Mouse (Mus musculus): Measurements from ENCODE around the gene Hivep2. TPM values are rescaled to one million over a fixed set of nuclear protein-coding genes. Genes with fewer than 3 reads are reported as not detected.

Gene Hivep2
- polyA plus RNA-seq, 1 experiment from 2014 or later: 7.3 TPM

- H3K27me3 ChIP-seq: no peaks in the 10 kb centered on the region
- no peak overlapping the region for H3K9ac ChIP-seq
- no peak overlapping the region for H3K4me3 ChIP-seq
- no peak overlapping the region for H3K27ac ChIP-seq
- ATAC-seq: no peak
- no peak overlapping the region for H3K4me2 ChIP-seq
- no peaks in the 10 kb centered on the region for H3K9me3 ChIP-seq (replicated peaks)
- H3K4me1 ChIP-seq: no peaks in the 10 kb centered on the region
- H3K36me3 ChIP-seq (ENCODE audit: poor library complexity, severe bottlenecking): peaks cover 16% of the 10 kb centered on the region
- WGBS: 92% methylated on average over 3 of the region's 3 CpGs
These were observed 172.8 kb downstream of the Hivep2 start for GRCm38 (mm10) chr10:14138663-14139062.

GRCm38 (mm10) chr10:14144840-14145239, 179.0 kb downstream of the Hivep2 start:
- Histone ChIP-seq H3K4me2 (no peak overlapping the region), H3K27me3 (no peaks in the 10 kb centered on the region), H3K4me1 (no peaks in the 10 kb centered on the region), H3K27ac (no peak overlapping the region), H3K4me3 (no peak overlapping the region), H3K36me3 (ENCODE audit: poor library complexity, severe bottlenecking) (peaks cover 35% of the 10 kb centered on the region), H3K9ac (no peak overlapping the region), H3K9me3 (replicated peaks) (no peaks in the 10 kb centered on the region)
- ATAC-seq: no peak
- WGBS: 87% methylated on average over 3 of the region's 3 CpGs

DNA sequence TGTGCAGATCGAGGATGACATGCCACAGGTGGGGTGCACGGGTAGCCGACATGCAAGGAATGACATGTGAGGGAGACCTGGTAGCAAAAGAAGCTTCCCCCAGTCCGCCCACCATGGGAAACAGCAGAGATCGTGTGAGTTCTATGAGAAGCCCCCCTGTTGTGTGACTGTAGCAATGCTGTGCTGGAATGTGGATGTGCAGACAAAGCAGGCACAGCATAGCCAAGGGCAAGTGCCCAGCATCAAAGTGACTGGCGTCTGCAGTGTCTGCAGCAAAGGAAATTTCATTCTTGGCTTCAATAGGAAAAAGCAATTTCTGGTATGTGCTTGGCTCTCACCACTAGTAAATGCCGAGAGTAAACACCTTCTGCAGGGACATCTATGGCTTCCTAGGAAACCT, 199.0 kb downstream of the Hivep2 start:
- Histone ChIP-seq H3K4me1 (0 out of 2 replicates have a peak, but pooled peaks cover 4% of the 10 kb centered on the region), H3K27me3 (no peaks in the 10 kb centered on the region), H3K4me2 (no peak overlapping the region), H3K27ac (no peak overlapping the region), H3K36me3 (ENCODE audit: poor library complexity, severe bottlenecking) (no peaks in the 10 kb centered on the region), H3K4me3 (no peak overlapping the region), H3K9ac (no peak overlapping the region), H3K9me3 (replicated peaks) (peaks cover 3% of the 10 kb centered on the region; the same call in 1 of the 2 replicates)
- ATAC-seq: 0 out of 2 replicates have a peak, but pooled peaks have one; percentile 36
- 41% methylated on average over 7 of the region's 7 CpGs for WGBS

GRCm38 (mm10) chr10:14168197-14168844, 202.4 kb downstream of the Hivep2 start:
- Histone ChIP-seq H3K9ac (no peak overlapping the region), H3K4me1 (0 out of 2 replicates have a peak, but pooled peaks cover 4% of the 10 kb centered on the region), H3K4me2 (no peak overlapping the region), H3K36me3 (ENCODE audit: poor library complexity, severe bottlenecking) (no peaks in the 10 kb centered on the region), H3K4me3 (no peak overlapping the region), H3K27me3 (no peaks in the 10 kb centered on the region), H3K9me3 (replicated peaks) (no peaks in the 10 kb centered on the region), H3K27ac (no peak overlapping the region)
- WGBS: 91% methylated on average over 6 of the region's 6 CpGs
- ATAC-seq: no peak

DNA sequence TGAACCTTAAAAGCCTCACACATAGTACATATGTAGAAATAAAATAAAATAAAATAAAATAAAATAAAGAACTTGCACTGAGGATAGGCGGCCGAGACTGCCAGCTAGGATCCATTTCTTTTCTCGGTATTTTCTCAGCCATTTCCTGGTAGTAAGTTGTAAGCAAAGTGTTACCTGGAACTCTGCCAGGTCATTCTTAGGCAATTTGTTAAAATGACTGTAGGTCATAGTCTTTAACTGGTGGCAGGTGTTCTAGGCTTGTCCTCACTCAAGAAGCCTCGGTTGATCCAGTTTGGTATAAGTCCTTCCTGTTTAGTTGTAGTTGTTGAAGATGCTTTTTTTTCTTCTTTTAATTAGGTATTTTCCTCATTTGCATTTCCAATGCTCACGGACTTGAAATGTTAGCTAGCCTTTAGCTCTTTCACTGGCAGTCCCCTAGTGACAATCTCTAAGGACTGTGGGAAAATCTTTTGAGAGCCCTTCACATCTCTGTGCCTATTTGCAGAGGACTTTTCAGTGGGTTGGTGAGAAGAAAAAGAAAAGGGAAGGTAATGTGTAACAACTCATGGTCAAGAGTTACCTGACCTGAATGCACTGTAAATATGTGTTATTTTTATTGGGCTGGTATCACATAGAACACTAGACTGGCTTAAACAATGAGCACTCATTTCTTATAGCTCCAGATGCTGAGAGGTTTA, 203.1 kb downstream of the Hivep2 start:
- no peak for ATAC-seq
- 0 out of 2 replicates have a peak, but pooled peaks cover 4% of the 10 kb centered on the region for H3K4me1 ChIP-seq
- no peak overlapping the region for H3K9ac ChIP-seq
- no peak overlapping the region for H3K27ac ChIP-seq
- H3K4me2 ChIP-seq: no peak overlapping the region
- 60% methylated on average over 5 of the region's 5 CpGs for WGBS
- H3K9me3 ChIP-seq (replicated peaks): no peaks in the 10 kb centered on the region
- no peaks in the 10 kb centered on the region for H3K36me3 ChIP-seq (ENCODE audit: poor library complexity, severe bottlenecking)
- no peak overlapping the region for H3K4me3 ChIP-seq
- H3K27me3 ChIP-seq: no peaks in the 10 kb centered on the region

GRCm38 (mm10) chr10:14174124-14174523, 208.2 kb downstream of the Hivep2 start:
- no peak overlapping the region for H3K9ac ChIP-seq
- H3K4me1 ChIP-seq: 0 out of 2 replicates have a peak, but pooled peaks cover 3% of the 10 kb centered on the region
- no peak for ATAC-seq

GRCm38 (mm10) chr10:14179424-14180339, 213.8 kb downstream of the Hivep2 start:
- Histone ChIP-seq H3K4me1 (no peaks in the 10 kb centered on the region), H3K4me3 (no peak overlapping the region), H3K9ac (no peak overlapping the region), H3K36me3 (ENCODE audit: poor library complexity, severe bottlenecking) (no peaks in the 10 kb centered on the region), H3K4me2 (no peak overlapping the region), H3K27me3 (no peaks in the 10 kb centered on the region), H3K27ac (peak overlapping the region; percentile 59), H3K9me3 (replicated peaks) (no peaks in the 10 kb centered on the region)
- ATAC-seq: peak; percentile 93
- 73% methylated on average over 19 of the region's 19 CpGs for WGBS

More at GRCm38 (mm10) chr10:14174124-14174523, 208.2 kb downstream of the Hivep2 start:
- Histone ChIP-seq H3K36me3 (ENCODE audit: poor library complexity, severe bottlenecking) (no peaks in the 10 kb centered on the region), H3K9me3 (replicated peaks) (no peaks in the 10 kb centered on the region), H3K4me2 (no peak overlapping the region), H3K27ac (no peak overlapping the region), H3K4me3 (no peak overlapping the region), H3K27me3 (no peaks in the 10 kb centered on the region)
- WGBS: 85% methylated on average over 4 of the region's 4 CpGs

DNA sequence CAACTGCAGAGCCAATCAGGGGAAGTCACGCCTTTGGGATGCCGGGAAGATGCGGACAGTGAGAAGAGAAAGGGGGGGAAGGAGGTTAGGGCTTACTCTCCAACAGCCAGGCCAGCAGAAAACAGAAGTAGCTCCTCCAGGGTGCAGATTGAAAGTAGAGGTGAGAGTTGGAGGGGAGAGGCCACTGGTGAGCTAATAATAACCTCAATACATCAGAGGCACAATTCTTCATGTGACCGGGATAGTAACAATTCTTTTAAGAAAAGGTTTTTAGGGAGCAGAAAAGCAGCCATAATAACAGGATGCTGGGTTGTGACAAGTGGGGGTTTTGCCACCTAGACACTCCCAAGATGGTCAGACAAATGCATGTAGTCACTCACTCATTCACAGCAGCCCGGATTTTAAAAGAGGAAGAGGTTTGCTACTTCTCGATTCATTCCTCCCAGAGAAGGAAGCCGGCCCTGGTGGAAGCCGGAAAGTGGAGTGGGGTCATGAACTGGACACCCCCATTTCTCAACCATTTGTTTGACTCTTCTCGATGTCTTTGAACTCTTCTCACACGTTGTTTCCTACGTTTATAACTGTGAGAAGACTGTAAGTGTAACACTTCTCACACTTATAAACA, 220.6 kb downstream of the Hivep2 start:
- Histone ChIP-seq H3K4me1 (no peaks in the 10 kb centered on the region), H3K4me3 (no peak overlapping the region), H3K27me3 (no peaks in the 10 kb centered on the region), H3K36me3 (ENCODE audit: poor library complexity, severe bottlenecking) (no peaks in the 10 kb centered on the region), H3K4me2 (no peak overlapping the region), H3K27ac (no peak overlapping the region), H3K9me3 (replicated peaks) (no peaks in the 10 kb centered on the region), H3K9ac (no peak overlapping the region)
- ATAC-seq: no peak
- 84% methylated on average over 11 of the region's 11 CpGs for WGBS

DNA sequence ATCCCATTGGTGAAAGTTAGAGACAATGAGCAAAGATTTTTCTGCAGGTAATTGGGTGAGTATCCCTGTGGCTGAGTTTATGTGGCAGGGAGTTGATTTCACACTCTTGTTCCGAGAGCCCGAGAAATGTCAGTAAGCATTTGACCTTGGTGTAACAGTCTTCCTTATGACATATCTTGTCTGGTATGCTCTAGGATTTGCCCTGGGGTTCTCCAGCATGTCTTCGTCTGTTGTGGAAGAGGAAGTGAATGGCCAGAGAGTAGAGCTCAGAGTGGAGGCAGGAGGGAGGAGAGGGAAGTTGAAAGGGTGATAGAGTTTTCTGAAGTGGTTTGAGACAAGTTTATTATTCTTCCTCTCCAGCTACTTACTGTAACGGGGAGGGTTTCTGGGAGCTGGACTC, 223.2 kb downstream of the Hivep2 start:
- Histone ChIP-seq H3K9ac (no peak overlapping the region), H3K27ac (no peak overlapping the region), H3K4me3 (no peak overlapping the region), H3K36me3 (ENCODE audit: poor library complexity, severe bottlenecking) (no peaks in the 10 kb centered on the region), H3K27me3 (no peaks in the 10 kb centered on the region), H3K4me2 (no peak overlapping the region), H3K4me1 (no peaks in the 10 kb centered on the region; the same call in 1 of the 2 replicates), H3K9me3 (replicated peaks) (no peaks in the 10 kb centered on the region)
- no peak for ATAC-seq
- 75% methylated on average over 4 of the region's 4 CpGs for WGBS

DNA sequence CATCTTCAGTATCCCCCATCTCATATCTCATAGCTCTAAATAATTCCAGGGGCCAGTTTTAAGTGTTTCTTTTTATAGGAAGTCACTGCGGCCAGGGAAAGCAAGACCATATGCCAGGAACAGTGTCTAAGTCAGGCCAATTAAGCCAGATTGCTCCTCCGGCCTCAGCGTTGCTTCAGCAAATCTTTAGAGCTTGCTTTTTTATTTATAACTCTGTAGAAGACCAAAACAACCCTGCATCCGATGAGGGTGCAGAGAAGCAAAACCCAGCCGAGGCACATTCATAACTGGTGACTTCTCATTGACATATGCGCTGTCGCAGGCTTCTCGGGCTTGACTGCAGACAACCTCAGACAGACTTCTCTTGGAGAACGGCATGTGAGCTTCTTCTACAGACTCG, 225.3 kb downstream of the Hivep2 start:
- no peaks in the 10 kb centered on the region for H3K36me3 ChIP-seq (ENCODE audit: poor library complexity, severe bottlenecking)
- H3K4me3 ChIP-seq: no peak overlapping the region
- WGBS: 88% methylated on average over 10 of the region's 10 CpGs
- H3K27ac ChIP-seq: no peak overlapping the region
- no peak for ATAC-seq
- H3K27me3 ChIP-seq: no peaks in the 10 kb centered on the region
- peaks cover 7% of the 10 kb centered on the region; the same call in 1 of the 2 replicates for H3K4me1 ChIP-seq
- H3K4me2 ChIP-seq: no peak overlapping the region
- no peak overlapping the region for H3K9ac ChIP-seq
- H3K9me3 ChIP-seq (replicated peaks): no peaks in the 10 kb centered on the region

DNA sequence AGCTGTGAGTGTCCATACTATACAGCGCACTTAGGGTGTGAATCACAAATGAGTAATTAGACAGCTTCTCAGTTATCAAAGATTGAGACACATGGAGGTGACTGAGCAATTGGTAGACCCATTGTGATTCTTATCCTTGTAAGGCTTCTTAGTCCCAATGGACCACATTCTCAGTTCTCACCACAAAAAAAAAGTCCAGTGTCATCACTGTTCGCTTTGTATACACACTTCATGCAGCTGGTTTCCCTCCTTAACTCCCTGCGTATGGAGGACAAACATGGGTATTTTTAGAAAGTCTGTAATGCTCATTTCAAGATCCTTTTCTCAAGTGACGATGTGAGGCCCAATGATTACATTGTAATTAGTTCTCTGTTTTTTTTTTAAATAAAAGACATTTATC, 226.3 kb downstream of the Hivep2 start:
- Histone ChIP-seq H3K4me2 (no peak overlapping the region), H3K4me3 (no peak overlapping the region), H3K9me3 (replicated peaks) (no peaks in the 10 kb centered on the region), H3K36me3 (ENCODE audit: poor library complexity, severe bottlenecking) (no peaks in the 10 kb centered on the region), H3K9ac (no peak overlapping the region), H3K27me3 (no peaks in the 10 kb centered on the region), H3K27ac (no peak overlapping the region), H3K4me1 (peaks cover 10% of the 10 kb centered on the region; the same call in 1 of the 2 replicates)
- 90% methylated on average over 4 of the region's 4 CpGs for WGBS
- ATAC-seq: no peak
